Mouse (Mus musculus): ENCODE measurements at regions not wholly inside any gene's neighbourhood (a gene's known extent, or its start where the extent isn't known, plus 50 kb on each side); places are given as distances from the start of the nearest gene placed in this dataset.
A peak's percentile ranks its signal among the peaks of the same experiment; 100 is the strongest.

DNA sequence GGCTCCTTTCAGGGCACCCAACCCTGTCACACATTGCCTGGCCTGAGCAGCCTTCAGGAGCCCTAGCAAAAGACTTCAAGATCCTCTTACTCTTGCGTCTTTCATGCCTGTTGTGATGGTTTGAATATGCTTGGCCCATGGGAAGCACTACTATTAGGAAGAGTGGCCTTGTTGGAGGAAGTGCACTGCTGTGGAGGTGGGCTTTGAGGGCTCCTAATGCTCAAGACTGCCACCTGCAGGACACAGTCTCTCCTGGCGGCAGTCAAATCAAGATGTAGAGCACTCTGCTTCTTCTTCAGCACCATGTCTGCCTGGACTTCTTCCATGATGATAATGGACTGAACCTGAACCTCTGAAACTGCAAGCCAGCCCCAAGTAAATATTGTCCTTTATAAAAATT, 73.0 kb downstream of the Tsen15 start:
- no peak overlapping the region for H3K4me3 ChIP-seq (ENCODE audit: low read depth, low read length)
- WGBS: 62% methylated on average over 2 of the region's 2 CpGs
- H3K4me2 ChIP-seq (ENCODE audit: low read depth, low read length, severe bottlenecking): no peak overlapping the region
- no peaks in the 10 kb centered on the region for H3K9me3 ChIP-seq (ENCODE audit: control insufficient read depth, low read length)
- DNase-seq (ENCODE audit: low spot score) (peak; percentile 56), ATAC-seq (replicated peaks; ENCODE audit: low FRiP score) (no peak)
- no peak overlapping the region for H3K9ac ChIP-seq (ENCODE audit: low read length)
- no peaks in the 10 kb centered on the region for H3K36me3 ChIP-seq (ENCODE audit: control insufficient read depth, insufficient read depth, low read length)
- no peaks in the 10 kb centered on the region for H3K4me1 ChIP-seq (replicated peaks; ENCODE audit: control insufficient read depth, insufficient read depth, low read length)
- no peaks in the 10 kb centered on the region for H3K27me3 ChIP-seq (ENCODE audit: control insufficient read depth, insufficient read depth, low read length)
- H3K27ac ChIP-seq (ENCODE audit: low read depth, low read length): no peak overlapping the region

DNA sequence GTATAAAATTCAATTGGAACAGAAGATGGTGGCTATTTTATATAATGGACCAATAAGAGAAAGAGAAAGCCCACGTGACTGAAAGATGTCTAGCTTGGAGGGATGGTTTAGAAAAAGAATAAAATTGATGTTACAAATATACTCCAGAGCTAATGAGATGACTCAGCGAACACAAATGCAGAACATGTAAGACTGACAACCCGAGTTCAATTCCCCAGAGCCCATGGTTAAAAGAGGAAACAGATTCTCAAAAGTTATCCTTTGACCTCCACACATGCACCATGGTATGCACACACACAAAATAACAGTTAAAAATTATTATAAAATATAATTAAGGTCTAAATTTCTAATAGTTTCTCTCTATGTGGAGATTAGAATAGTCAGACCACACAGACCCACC, 81.0 kb downstream of the Tsen15 start:
- no peak for DNase-seq (ENCODE audit: low spot score)
- Histone ChIP-seq H3K9ac (ENCODE audit: low read length) (no peak overlapping the region), H3K36me3 (ENCODE audit: control insufficient read depth, insufficient read depth, low read length) (no peaks in the 10 kb centered on the region), H3K4me2 (ENCODE audit: low read depth, low read length, severe bottlenecking) (no peak overlapping the region), H3K4me1 (replicated peaks; ENCODE audit: control insufficient read depth, insufficient read depth, low read length) (no peaks in the 10 kb centered on the region), H3K9me3 (ENCODE audit: control insufficient read depth, low read length) (no peaks in the 10 kb centered on the region), H3K27ac (ENCODE audit: low read depth, low read length) (no peak overlapping the region), H3K27me3 (ENCODE audit: control insufficient read depth, insufficient read depth, low read length) (no peaks in the 10 kb centered on the region), H3K4me3 (ENCODE audit: low read depth, low read length) (no peak overlapping the region)
- WGBS: 89% methylated on average over 3 of the region's 3 CpGs
- ATAC-seq (replicated peaks; ENCODE audit: low FRiP score): no peak

DNA sequence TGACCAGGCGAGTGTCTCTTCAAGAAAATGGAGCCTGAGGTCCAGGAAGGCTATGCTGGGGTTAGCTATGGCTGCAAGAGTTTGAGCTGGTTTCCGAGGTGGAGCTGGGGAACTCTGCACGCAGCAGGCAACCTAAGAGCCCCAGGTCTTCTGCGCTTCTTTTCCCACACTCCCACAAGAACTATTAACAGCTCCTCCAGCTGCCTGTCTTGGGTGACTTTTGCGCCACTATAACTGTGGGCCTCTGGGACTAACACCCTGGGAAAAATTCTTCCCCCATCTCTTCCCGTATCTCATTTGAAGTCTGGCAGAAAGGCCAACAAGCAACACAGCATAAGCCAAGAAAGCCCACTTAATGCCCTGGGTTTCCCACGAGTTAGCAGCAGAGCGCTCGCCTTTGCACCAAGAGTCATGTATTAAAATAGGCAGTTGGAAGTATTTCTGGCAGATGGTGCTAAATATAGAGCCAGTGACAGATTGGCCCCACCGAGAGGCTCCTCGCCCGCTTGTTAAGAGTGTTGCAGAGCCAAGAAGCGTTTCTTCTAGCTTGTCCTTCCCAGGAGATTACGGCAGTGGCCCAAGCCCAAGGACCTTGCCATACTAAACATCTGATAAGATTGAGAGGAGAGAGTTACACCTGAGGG, 81.9 kb downstream of the Tsen15 start:
- DNase-seq (ENCODE audit: low spot score): no peak
- Histone ChIP-seq H3K27ac (ENCODE audit: low read depth, low read length) (no peak overlapping the region), H3K27me3 (ENCODE audit: control insufficient read depth, insufficient read depth, low read length) (no peaks in the 10 kb centered on the region), H3K9ac (ENCODE audit: low read length) (no peak overlapping the region), H3K4me1 (replicated peaks; ENCODE audit: control insufficient read depth, insufficient read depth, low read length) (no peaks in the 10 kb centered on the region), H3K4me2 (ENCODE audit: low read depth, low read length, severe bottlenecking) (no peak overlapping the region), H3K9me3 (ENCODE audit: control insufficient read depth, low read length) (no peaks in the 10 kb centered on the region), H3K4me3 (ENCODE audit: low read depth, low read length) (no peak overlapping the region), H3K36me3 (ENCODE audit: control insufficient read depth, insufficient read depth, low read length) (no peaks in the 10 kb centered on the region)
- no peak for ATAC-seq (replicated peaks; ENCODE audit: low FRiP score)
- WGBS: 88% methylated on average over 14 of the region's 14 CpGs

DNA sequence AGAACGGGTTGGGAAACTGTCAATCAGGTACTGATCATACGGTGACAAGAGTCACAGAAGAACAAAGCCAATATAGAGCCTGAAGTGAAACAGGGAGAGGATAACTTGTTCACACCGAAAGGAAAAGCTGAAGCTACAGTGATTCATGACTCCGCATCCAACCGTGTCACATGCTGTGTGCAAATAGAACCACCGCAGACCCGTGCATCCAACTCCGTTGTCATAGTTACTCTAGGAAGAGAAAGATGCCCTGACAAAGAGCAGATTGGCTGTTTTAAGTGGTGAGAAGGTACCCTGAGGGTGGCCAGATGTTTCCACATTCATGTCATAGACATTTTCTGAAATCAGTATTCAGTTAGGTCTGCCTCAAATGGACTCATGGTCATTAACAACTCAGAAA, 85.1 kb downstream of the Tsen15 start:
- 83% methylated on average over 8 of the region's 8 CpGs for WGBS
- Histone ChIP-seq H3K9me3 (ENCODE audit: control insufficient read depth, low read length) (no peaks in the 10 kb centered on the region), H3K4me3 (ENCODE audit: low read depth, low read length) (no peak overlapping the region), H3K27ac (ENCODE audit: low read depth, low read length) (no peak overlapping the region), H3K4me2 (ENCODE audit: low read depth, low read length, severe bottlenecking) (no peak overlapping the region), H3K36me3 (ENCODE audit: control insufficient read depth, insufficient read depth, low read length) (no peaks in the 10 kb centered on the region), H3K27me3 (ENCODE audit: control insufficient read depth, insufficient read depth, low read length) (no peaks in the 10 kb centered on the region), H3K9ac (ENCODE audit: low read length) (no peak overlapping the region), H3K4me1 (replicated peaks; ENCODE audit: control insufficient read depth, insufficient read depth, low read length) (no peaks in the 10 kb centered on the region)
- no peak for ATAC-seq (replicated peaks; ENCODE audit: low FRiP score)
- no peak for DNase-seq (ENCODE audit: low spot score)

DNA sequence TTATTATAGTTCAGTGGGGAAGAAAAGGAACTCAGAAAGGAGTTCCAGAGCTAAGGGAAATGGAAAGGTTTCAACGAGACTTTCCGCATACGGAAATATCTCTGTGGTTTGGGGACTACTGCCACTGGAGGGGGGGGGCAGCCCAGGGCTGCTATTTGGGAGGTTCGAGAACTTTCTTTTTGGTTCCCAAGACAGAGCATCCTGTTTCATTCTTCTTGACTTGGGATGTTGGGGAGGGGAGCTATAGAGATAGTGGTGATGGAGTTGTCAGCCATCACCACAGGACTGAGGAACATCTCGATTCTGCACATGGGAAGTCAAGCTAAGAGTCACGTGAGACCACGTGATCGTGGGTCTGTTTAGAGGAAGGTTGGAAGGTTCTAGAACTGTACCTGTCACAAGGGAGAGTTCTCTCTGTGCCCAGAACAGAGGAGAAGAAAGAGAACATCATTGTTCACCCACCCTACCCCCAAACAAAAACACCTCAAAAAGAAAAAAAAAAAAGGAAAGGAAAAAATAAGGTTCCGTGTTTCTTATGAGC, 94.2 kb downstream of the Tsen15 start:
- Histone ChIP-seq H3K4me2 (ENCODE audit: low read depth, low read length, severe bottlenecking) (no peak overlapping the region), H3K27me3 (ENCODE audit: control insufficient read depth, insufficient read depth, low read length) (no peaks in the 10 kb centered on the region), H3K9ac (ENCODE audit: low read length) (no peak overlapping the region), H3K4me1 (replicated peaks; ENCODE audit: control insufficient read depth, insufficient read depth, low read length) (no peaks in the 10 kb centered on the region), H3K27ac (ENCODE audit: low read depth, low read length) (no peak overlapping the region), H3K36me3 (ENCODE audit: control insufficient read depth, insufficient read depth, low read length) (no peaks in the 10 kb centered on the region), H3K4me3 (ENCODE audit: low read depth, low read length) (no peak overlapping the region), H3K9me3 (ENCODE audit: control insufficient read depth, low read length) (no peaks in the 10 kb centered on the region)
- 82% methylated on average over 9 of the region's 9 CpGs for WGBS
- ATAC-seq (replicated peaks; ENCODE audit: low FRiP score): no peak
- DNase-seq (ENCODE audit: low spot score): no peak

DNA sequence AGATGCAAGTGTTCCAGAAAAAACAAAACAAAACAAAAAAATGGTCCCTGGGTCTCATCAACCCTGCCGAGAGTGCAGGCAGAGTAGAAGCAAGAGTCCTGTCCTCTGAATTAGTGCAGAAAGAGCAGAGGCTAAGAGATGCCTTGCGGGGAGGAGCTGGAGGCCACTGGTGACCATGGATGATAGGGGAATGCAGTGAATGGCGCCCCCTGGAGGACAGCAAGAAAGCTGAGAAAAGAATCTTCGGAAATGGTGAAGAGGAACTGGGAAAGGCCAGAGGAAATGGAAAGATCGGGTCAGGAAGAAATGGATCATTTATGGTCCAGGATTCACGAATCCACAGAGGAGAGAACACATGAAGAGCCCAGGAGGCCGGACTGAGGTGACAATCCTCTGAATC, 95.7 kb downstream of the Tsen15 start:
- no peaks in the 10 kb centered on the region for H3K9me3 ChIP-seq (ENCODE audit: control insufficient read depth, low read length)
- no peaks in the 10 kb centered on the region for H3K27me3 ChIP-seq (ENCODE audit: control insufficient read depth, insufficient read depth, low read length)
- no peak overlapping the region for H3K4me2 ChIP-seq (ENCODE audit: low read depth, low read length, severe bottlenecking)
- no peak overlapping the region for H3K9ac ChIP-seq (ENCODE audit: low read length)
- no peak overlapping the region for H3K4me3 ChIP-seq (ENCODE audit: low read depth, low read length)
- no peak overlapping the region for H3K27ac ChIP-seq (ENCODE audit: low read depth, low read length)
- H3K4me1 ChIP-seq (replicated peaks; ENCODE audit: control insufficient read depth, insufficient read depth, low read length): no peaks in the 10 kb centered on the region
- 37% methylated on average over 7 of the region's 7 CpGs for WGBS
- DNase-seq (ENCODE audit: low spot score) (peak; percentile 84), ATAC-seq (replicated peaks; ENCODE audit: low FRiP score) (no peak; the same call in 1 of the 2 replicates)
- H3K36me3 ChIP-seq (ENCODE audit: control insufficient read depth, insufficient read depth, low read length): no peaks in the 10 kb centered on the region

DNA sequence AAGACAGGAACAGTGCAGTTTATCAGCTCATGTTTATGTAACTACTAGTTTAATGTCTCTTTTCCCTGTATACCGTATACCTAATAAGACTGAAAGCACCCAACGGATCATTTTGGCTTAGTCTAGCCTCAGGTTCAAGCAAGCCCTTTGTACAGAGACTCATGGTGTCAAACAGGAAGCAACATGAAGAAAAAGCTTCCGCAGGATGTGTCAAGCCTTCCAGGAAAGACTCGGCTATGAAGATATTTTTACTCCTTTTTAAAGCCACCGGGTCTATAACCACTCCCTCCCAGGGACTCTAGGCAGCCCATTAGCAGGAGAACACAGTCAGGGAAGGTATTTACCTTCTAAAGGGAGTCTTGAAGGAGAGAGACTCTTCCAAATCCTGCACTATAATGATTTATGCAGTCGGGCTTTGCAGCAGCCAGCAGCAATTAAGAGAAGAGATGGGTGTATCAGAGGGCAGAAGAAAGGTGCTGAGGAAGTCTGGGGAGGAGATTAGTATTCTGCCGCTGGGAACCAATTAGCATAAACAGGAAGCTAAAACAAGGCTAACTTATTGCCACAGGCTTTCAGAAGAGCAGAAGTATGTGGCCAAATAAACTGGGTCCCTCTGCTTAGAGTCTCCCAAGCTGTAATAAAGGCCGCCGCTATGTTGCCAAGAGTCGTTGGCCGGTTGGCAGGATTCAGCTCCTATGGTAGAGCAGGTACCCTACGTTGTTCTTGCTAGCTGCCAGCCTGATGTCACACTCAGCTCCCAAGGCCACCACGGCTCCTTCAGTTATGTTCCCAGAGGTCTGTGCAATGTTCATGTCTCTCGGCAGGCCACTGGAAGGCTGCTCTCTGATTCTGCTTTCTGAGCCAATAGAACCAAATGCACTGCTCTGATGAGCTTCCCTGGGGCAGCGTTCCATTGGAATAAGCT, 98.7 kb downstream of the Tsen15 start:
- H3K27me3 ChIP-seq (ENCODE audit: control insufficient read depth, insufficient read depth, low read length): no peaks in the 10 kb centered on the region
- WGBS: 76% methylated on average over 15 of the region's 15 CpGs
- H3K9ac ChIP-seq (ENCODE audit: low read length): no peak overlapping the region
- H3K4me1 ChIP-seq (replicated peaks; ENCODE audit: control insufficient read depth, insufficient read depth, low read length): no peaks in the 10 kb centered on the region
- no peak overlapping the region for H3K4me3 ChIP-seq (ENCODE audit: low read depth, low read length)
- no peaks in the 10 kb centered on the region for H3K9me3 ChIP-seq (ENCODE audit: control insufficient read depth, low read length)
- no peaks in the 10 kb centered on the region for H3K36me3 ChIP-seq (ENCODE audit: control insufficient read depth, insufficient read depth, low read length)
- H3K4me2 ChIP-seq (ENCODE audit: low read depth, low read length, severe bottlenecking): no peak overlapping the region
- DNase-seq (ENCODE audit: low spot score) (no peak), ATAC-seq (replicated peaks; ENCODE audit: low FRiP score) (no peak)
- H3K27ac ChIP-seq (ENCODE audit: low read depth, low read length): no peak overlapping the region

DNA sequence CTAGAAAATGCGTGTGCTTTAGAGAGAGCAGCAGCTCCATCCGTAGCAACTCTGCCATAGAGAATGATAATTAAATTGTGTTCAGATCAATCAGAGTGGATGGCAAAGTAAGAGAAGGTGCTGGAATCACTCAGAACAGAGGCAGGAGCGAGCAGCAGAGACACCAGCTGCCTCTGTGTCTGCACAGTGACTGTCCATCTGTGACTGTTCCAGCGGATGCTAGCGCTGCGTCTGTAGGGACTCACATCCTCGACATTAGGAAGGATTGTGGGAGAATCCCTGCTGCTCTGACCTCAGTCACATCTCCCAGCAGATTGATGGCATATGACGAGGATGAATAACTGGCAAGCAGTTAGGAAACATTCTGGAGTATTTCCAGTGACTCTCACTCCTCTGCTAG, 99.8 kb downstream of the Tsen15 start:
- Histone ChIP-seq H3K27me3 (ENCODE audit: control insufficient read depth, insufficient read depth, low read length) (no peaks in the 10 kb centered on the region), H3K9ac (ENCODE audit: low read length) (no peak overlapping the region), H3K9me3 (ENCODE audit: control insufficient read depth, low read length) (no peaks in the 10 kb centered on the region), H3K27ac (ENCODE audit: low read depth, low read length) (no peak overlapping the region), H3K4me2 (ENCODE audit: low read depth, low read length, severe bottlenecking) (no peak overlapping the region), H3K4me3 (ENCODE audit: low read depth, low read length) (no peak overlapping the region), H3K4me1 (replicated peaks; ENCODE audit: control insufficient read depth, insufficient read depth, low read length) (no peaks in the 10 kb centered on the region), H3K36me3 (ENCODE audit: control insufficient read depth, insufficient read depth, low read length) (no peaks in the 10 kb centered on the region)
- 81% methylated on average over 8 of the region's 8 CpGs for WGBS
- ATAC-seq (replicated peaks; ENCODE audit: low FRiP score): no peak
- no peak for DNase-seq (ENCODE audit: low spot score)
